Mouse (Mus musculus) CD4-positive naive resting alpha-beta T cell, adult 57 days (primary cell): ENCODE measurements around the gene Emilin2. TPM values are rescaled to one million over a fixed set of nuclear protein-coding genes. Genes with fewer than 3 reads are reported as not detected.

Source experiments
- total RNA-seq: library from RNA; stranded (reverse); gene quantifications from one replicate; pipeline ENCODE4 v1.2.4, GENCODE M21; 2023

Emilin2 gene
- 2.6 TPM for total RNA-seq

DNA sequence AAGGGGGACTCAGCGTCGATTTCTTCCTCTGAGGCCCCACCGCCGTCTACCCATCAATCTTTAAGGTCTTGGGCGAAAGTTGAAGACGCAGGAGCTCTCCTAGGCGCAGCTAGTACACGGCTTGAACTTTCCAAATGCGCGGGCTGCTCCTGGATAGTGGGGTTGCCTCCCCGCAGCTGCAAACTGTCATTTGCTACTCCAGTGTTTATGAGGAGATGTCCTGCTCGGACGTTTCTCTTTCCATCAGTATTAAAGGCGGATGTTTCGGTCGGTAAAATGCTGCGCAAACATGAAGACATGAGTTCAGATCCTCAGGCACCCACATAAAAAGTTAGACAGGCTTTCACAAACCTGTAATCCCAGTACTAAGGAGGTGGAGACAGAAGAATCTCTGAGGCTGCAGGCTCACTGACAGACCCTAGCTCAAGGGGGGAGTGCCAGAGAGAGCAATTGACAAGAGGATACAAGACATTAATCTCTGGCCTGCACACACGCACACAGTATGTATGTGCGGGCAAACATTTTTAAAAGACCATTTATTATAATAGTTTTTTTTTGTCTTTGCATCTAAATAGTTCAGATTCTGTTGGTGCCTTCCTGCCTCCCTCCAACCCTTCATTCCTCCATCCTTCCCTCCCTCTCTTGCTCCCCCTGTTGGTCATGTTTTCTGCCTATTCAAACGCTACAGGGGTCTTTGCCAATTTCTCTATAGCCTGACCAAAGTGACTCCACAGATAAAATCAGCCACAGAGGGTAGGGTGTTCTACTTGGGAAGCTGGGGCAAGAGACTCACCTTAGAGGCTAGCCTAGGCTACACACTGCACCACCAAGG is at the start of gene Emilin2:
TSS of gene Emilin2 (minus strand) at position 639 of the 832 bp plus-strand sequence.

Other genes starting within 250 kb of the Emilin2 start
- 39.3 TPM for gene Lpin2, start 129.4 kb downstream of the Emilin2 start, total RNA-seq
- 61.9 TPM for gene Gm4707, start 147.9 kb upstream of the Emilin2 start, total RNA-seq
- 239 TPM for gene Smchd1, start 163.4 kb upstream of the Emilin2 start, total RNA-seq
- gene Ndc80, start 214.9 kb upstream of the Emilin2 start, total RNA-seq: 18.7 TPM
- not detected for gene Spdya, start 240.1 kb upstream of the Emilin2 start, total RNA-seq